Mouse (Mus musculus): Measurements from ENCODE around the gene Sfrp2.
A peak's percentile ranks its signal among the peaks of the same experiment; 100 is the strongest.

Sfrp2 gene

DNA sequence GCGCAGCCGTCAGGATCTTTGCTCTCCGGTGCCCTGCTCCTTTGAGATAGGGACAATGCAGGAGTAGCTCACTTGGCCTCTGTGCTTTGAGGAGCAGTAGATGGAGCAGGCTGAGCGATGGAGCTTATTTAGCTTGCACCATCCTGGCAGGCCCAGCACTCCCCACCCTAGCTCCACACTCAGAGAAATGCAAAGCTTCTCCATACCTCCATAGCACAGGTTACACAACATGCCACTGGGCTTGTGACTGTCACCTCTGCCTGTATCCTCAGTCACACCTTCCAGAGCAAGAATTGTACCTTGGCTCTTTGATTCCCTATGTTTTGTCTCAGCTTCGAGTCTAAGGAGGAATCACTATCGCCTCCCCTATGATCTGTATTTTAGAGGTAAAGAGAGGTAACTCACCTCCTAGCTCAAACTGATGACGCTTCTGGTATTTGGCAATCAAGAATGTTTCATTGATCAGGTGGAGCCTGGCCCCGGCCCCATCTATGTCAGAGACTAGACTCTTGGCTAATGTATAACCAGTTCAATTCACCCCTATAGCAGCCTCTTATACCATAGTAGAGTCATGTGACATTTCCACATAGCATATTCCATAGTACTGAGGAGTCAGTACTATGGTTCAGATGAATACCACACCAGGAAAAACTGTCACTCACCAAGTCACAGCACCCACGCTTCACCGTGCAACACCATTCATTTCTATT lies 5.2 kb downstream of the Sfrp2 start:
- no peak for DNase-seq (ENCODE audit: low spot score in 2 of 2)

DNA sequence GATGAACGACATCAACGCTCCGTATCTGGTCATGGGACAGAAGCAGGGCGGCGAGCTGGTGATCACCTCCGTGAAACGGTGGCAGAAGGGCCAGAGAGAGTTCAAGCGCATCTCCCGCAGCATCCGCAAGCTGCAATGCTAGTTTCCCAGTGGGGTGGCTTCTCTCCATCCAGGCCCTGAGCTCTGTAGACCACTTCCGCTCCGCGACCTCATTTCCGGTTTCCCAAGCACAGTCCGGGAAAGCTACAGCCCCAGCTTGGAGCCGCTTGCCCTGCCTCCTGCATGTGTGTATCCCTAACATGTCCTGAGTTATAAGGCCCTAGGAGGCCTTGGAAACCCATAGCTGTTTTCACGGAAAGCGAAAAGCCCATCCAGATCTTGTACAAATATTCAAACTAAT lies 7.2 kb downstream of the Sfrp2 start:
- DNase-seq (ENCODE audit: low spot score in 2 of 2) = no peak

DNA sequence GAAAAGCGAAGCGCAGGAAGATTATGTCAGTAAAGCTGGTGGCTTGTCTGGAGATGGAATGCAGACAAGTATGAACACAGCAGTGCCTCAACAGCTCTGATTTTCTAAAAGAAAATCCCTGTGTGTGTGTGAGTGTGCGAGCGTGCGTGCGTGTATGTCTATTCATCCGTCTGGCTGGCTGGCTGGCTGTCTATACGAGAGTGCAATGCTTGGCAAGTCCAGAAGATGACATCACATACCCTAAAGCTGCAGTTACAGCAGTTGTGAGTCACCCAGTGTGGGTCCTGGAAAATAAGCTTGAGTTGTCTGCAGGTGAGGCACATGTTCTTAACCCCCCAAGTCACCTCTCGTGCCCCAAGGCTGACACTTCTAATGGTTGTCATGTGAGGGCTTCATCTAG lies 9.3 kb downstream of the Sfrp2 start:
- no peak for DNase-seq (ENCODE audit: low spot score in 2 of 2)

DNA sequence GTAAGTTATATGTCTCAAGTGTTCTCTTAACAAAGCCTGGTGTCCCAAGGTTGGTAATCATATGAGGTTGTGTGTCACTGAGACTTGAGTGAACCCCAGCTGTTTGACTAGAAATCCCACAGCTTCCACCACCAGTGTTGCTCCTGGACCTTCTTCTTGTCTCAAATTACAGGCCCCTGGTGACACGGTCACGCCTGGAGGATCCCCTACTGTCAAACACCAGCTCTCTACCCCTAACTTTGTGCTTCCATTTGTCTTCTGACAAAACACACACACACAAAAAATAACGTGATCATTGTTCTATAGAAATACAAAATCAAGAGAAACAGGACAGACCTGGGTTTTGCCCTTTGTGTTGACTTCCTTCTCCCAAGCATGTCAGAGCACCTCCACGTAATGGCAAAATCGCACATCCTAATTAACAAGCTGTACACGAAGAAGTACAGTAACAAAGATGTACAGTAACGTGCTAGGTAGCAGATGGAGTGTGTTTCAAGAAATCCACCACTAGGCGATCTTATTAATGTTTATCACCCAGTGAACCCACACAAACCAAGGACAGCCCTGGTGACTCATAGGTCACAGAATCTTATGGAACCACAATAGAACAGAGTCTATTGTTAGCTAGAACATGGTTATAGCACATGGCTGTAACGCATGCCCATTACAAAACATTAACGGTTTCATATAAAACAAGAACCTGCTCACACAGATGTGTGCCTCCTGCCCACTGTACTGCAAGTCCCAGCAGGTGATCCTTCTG lies 15.5 kb downstream of the Sfrp2 start:
- no peak for DNase-seq (ENCODE audit: low spot score in 2 of 2)

DNA sequence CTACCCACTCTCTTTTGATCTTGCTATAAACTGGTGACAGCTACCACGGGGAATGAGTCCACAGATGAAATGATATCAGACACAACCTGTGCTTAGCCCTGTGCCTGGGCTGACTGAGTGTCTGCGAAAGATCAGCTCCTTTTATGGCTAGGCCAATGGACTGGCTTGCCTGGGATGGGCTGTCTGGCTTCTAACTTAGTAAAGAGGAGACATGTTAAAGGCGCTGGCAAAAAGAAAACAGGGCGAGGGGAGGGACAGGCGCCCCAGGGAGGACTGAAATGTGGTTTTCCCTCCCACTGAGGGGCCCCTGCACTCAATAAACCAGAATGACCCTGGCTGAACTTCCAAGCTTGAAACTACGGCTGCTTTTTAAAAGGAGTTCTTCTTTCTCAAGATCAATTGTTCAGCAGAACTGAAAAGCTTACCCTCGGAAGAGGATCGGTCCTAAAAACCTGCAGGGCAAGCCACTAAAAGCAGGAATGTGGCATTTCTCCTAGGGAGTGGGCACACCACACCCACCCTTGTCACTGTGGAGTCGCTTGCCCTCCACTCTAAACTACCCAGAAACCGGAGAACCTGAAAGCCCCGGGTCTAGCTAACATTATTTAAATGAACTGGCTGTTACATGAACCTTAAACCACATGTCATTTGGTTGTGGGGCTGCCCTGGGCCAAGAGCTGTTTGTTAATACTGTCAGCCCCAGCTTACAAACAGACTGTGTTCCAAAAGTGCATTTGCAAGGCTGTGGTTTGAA lies 17.8 kb downstream of the Sfrp2 start:
- DNase-seq (ENCODE audit: low spot score in 2 of 2) = no peak

DNA sequence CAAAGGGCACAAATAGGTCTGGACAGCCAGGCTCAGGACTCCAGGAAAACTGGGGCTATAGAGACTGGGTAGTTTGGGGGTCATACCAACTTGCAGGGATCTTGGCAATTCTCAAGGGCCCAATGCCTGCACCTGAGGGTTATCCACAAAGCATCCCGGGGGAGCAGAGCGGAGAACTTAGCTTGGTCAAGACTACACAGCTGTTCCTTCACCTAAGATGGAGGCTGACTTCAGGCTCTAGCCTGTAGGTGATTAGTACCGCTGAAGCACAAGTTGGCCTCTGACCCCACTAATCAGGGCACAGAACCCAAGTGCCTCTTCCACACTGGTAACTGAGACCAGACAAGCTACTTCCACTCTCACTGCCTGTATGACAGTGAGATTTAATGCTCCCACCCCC lies 18.6 kb downstream of the Sfrp2 start:
- no peak for DNase-seq (ENCODE audit: low spot score in 2 of 2)

DNA sequence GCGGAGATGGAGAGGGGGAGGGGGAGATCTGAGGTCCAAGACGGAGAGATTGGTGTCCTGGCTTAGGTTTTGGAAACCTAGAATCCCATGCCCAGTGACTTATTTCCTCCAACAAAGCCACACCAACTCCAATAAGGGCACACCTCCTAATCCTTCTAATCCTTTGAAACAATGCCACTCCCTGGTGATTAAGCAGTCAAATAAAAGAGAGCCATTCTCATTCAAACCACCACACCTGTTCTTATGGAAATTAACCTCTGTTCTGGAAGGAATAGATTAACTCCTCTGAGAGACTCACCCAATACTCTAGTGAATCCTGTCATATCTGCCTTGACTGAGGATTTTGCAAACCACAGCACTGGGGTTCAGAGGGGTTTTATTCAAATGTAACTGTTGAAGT lies 21.0 kb downstream of the Sfrp2 start:
- no peak for DNase-seq (ENCODE audit: low spot score in 2 of 2)

DNA sequence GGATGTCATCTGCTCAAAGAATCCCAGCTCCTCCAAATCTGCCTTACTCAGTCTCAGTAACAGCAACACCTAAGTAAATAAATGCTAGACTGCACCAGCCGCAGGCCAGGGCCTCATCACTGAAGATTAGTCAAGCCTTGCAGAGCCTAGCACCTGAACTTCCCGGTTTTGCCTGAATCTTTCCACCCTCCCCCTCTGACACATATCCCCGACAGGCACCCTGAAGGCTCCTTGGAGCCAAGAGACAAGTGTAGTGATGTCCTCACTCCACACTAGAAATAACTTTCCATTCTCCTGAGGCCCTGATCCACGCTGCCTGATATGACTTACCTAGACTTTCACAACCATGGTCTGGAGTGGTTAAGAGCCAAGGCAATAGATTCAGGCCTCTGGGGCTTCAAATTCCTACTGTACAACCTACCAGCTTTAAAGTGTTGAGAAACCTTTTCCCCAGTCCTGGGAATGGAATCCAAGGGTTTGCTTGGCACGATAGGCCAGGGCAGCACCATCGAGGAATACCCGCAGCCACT lies 21.7 kb downstream of the Sfrp2 start:
- DNase-seq (ENCODE audit: low spot score in 2 of 2) = no peak

DNA sequence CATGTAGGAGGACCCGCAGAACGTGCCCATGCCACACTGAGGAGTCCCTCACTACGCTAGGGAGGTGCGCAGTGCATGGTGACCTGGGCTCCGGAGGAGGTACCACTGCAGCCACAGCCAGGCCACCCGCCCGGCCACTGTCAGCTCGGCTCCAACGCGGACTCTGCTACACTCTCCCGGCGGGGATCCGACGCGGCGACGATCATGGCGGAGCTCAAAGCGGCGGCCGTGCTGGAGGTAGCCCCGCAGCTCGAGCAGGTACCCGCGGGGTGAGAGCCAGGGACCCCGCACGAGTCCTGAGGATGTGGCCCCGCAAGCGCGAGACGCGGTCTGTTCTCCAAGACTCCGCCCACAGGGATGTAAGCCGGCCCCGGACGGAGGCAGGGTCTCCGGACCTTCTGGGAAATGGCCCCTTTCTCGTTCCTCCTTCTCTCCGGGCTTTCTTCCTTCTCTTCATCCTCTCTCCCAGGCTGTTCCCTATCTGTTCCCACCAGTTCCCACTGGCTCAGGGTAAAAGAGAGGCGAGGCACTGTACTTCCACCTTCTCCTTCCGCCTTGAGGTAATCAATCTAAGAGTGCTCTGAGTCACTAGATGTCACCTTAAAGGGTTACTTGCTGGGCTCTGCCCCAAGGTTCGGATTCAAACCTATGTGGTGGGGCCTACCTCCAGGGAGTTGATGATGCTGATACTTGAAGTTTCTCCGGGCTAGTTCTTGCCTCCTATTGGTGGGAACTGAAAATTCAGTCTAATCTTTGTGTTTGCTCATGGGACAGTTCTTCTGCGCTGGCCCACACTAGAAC lies 23.7 kb downstream of the Sfrp2 start:
- DNase-seq (ENCODE audit: low spot score in 2 of 2) = no peak

DNA sequence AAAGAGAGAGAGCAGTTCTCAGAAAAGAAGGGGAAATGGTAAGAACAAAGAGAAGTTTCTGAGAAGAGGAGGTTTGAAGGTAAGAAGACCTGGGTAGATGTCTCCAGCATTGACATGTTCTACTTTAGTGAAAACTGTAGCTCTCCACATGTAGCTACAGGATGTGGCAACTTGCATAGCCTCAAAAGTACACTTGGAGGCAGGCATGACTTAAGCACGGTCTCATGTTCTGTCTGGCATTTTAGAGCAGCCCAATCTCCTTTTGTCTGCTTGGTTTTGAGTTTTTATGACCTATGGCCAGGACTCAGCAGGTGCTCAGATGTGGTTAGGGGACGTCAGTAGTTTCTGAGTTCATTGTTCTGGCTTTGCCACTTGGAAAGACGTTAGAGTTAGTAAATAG lies 25.3 kb downstream of the Sfrp2 start:
- no peak for DNase-seq (ENCODE audit: low spot score in 2 of 2)

DNA sequence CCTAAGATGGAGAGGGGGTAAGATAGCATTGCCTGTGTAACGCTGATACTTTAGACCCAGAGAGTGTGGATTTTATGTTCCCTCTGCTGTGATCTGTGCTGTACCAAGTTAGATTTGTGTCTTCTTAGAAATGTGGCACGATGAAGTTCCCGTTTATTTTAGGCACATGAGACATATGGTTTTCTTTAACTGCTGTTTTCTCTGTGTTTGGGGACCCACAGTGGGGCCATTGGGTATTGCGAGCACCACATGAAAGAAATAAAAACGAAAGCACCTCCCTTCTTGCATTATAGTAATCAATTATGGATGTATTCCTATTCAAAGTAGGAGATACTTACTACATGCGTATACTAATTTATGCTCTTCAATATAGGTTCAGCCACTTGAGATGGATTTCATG lies 31.0 kb downstream of the Sfrp2 start:
- DNase-seq (ENCODE audit: low spot score in 2 of 2) = no peak

DNA sequence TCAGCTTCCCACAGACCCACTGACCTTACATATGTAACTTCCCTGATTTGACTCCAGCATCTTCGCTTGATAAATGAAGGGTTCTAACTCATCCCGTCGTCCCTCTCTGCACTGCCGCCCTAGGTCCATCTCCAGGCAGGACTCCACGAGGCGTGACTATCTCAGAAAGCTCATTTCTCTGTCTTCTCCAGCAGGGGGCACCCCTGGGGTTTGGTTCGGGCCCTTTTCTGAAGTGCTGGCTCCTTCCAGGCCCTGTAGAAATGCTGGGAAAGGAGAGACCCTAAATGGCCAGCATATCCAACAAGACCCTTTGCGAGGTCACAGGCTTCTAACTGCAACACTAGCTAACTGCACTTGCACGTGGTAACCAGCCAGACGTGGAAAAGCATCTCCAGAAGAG lies 31.7 kb downstream of the Sfrp2 start:
- peak; percentile 53 to 70 for DNase-seq (ENCODE audit: low spot score in 2 of 2)

DNA sequence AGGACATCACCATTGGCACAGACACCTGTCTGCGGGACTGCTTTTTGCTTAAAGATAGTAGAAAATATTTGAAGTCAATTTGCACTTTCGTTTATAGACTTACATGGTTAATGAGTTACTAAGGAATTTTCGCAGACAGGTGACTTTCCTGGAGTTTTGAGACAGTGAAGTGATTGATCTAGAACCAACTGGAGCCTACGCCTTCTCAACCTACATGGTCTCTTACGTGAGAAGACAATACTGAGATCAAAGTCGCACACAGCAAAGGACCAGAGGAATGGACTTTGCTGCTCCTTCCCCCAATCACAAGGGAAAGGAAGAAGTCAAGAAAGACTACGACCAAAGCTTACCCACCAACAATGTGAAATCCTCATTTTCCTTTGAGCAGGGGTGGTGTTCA lies 33.4 kb downstream of the Sfrp2 start:
- DNase-seq (ENCODE audit: low spot score in 2 of 2) = no peak

DNA sequence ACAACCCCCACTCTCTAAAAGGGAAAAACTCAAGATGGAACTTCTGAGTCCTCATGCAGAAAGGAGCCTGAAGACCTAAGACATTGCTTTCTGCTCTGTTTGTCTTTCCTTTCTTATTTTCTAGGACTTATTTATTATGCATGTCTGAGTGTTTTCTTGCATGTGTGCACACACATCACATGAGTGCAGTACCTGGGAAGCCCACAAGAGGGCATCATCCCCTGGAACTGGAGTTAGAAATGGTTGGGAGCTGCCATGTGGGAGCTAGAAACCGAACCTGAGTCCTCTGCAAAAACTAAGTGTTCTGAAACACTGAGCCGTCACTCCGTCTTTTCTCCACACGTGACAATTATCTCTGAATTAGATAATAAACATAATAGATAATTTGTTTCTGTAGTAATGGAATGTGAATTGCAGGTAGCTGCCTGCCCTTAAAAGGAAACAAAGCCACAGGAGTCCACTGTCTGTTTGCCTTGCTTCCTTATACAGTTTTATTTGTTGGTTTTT lies 35.6 kb downstream of the Sfrp2 start:
- DNase-seq (ENCODE audit: low spot score in 2 of 2) = no peak

DNA sequence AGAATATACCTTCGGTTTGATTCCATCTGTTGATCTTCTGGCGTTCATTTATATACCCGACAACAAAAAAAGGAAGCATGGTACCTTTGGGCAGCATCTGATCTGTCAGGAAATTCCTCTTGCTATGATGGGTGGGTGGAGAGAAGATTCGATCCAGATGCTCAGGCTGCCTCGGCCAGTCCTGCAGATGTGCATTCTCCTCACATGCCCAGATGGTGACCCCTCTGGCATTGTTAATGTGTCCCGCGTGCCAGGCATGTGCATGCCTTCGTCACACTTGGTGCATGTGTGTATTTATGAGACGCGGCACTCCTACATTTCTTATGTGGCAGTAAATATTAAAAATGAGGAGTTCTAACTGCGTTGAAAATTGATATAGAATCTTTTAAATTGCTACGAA lies 42.4 kb downstream of the Sfrp2 start:
- DNase-seq (ENCODE audit: low spot score in 2 of 2) = no peak

DNA sequence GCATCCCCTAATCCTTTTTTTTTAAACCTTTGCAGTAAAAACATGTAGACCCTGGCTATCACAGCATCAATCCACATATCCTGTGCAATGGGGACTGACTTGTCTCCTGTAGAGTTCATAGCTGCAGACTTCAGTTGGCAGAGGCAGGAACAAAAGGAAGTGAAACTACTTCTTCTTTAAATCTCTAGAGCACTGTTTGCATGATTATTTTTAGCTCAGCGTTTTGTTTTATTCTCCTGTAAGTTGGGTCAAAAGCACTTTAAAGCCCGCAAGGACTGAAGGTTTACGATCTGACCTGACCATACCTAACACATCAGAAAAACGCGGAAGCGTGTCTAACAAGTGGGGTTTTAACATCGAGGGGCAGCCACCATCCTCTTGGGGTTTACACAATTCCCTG lies 45.9 kb downstream of the Sfrp2 start:
- no peak for DNase-seq (ENCODE audit: low spot score in 2 of 2)

DNA sequence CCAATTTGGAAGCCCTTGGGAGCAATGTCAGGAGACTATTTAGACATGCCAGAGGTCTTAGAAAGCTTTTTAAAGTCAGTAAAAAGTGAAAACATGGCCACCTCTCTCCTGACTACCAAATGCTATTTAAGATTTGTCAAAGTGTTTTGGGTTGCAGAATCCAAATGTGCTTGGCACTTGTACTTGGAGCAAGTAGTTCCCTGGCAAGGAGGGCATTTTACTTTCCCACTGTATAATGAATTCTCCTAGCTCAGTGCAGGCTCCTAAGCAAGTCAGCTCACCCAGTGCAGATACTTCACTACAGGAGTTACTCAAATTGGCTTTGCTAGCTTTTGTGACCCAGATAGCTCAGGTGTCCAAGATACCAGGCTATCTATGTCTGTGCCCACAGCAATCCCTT lies 46.7 kb downstream of the Sfrp2 start:
- DNase-seq (ENCODE audit: low spot score in 2 of 2) = no peak

DNA sequence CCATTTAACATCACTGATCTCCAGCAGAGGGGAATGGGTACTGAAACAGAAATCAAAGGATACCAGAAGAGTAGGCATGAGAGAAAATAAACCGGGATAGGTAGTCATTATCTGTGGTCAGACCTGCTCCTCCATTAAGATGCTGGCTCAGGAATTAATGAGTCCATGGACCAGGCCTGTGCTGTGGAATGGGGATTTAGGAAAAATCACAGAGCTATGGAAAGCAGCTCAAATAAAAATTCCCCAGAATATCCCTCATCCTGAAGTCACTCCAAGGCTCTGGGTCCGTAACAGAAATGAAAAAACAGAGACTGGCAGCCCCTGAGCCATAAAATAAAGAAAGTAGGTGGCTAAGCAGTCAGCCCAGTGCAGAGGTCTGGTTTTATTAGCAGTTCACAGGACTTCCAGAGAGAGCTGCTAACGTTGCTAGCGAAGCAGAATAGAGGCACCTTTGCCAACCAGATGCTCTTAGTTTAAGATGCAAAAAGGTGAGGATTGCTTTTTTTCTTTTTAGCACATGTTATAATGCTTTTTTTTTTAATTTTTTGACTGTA lies 50.3 kb downstream of the Sfrp2 start:
- DNase-seq (ENCODE audit: low spot score in 2 of 2) = no peak

DNA sequence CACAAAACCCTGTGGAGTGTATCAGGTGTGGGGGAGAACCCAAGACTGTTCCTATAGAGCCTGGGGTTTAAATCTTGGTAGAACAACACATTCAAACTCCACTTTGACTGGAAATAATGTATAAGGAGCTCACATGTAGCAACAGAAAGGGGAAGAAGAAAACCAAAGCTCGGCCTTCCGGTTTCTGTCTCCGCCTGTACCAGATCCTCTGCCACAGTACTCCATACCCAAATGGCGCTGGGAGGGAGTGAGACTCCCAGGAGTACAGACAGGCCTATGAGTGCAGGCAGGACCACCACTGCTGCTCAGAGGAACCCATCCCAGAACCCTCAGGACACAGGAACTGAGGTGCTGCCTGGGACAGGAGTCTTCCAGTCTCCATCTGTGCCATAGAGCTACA lies 57.7 kb downstream of the Sfrp2 start:
- DNase-seq (ENCODE audit: low spot score in 2 of 2) = no peak

All from urinary bladder, postnatal 36 days (tissue).